Mouse (Mus musculus): ENCODE measurements at regions not wholly inside any gene's neighbourhood (a gene's known extent, or its start where the extent isn't known, plus 50 kb on each side); places are given as distances from the start of the nearest gene placed in this dataset. TPM values are rescaled to one million over a fixed set of nuclear protein-coding genes. Genes with fewer than 3 reads are reported as not detected.

DNA sequence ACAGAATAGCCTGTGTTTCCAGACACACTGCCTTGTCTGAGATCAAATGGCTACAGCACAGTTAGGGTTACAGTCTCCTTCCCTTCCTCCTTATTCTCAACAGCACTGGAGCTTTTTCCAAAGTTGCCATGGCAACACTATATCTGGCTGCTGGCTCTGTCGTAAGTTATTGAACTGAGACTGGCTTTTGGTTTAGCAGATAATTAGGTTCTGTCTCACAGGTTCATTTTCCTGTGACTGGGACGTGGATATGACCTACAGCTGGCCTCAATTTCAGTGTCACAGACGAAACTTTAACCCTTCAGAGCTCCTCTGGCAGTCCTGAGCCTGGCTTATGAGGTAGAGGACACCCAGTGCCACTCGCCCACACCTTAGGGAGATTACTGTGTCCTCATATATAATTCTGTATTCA, 60.2 kb upstream of the Gm11146 start:
- H3K4me1 ChIP-seq (ENCODE audit: control insufficient read depth, insufficient read depth, low read length): peaks cover 37% of the 10 kb centered on the region
- peak overlapping the region; percentile 91 for H3K27ac ChIP-seq (replicated peaks; ENCODE audit: low read depth, low read length)
- H3K27me3 ChIP-seq (ENCODE audit: control insufficient read depth, insufficient read depth, low read length): no peaks in the 10 kb centered on the region
- H3K4me2 ChIP-seq (ENCODE audit: low read length): peak overlapping the region; percentile 42
- no peaks in the 10 kb centered on the region for H3K9me3 ChIP-seq (ENCODE audit: control insufficient read depth, low read length)
- no peak overlapping the region for H3K4me3 ChIP-seq (replicated peaks; ENCODE audit: low read depth, low read length)
- ATAC-seq (ENCODE audit: low FRiP score, low TSS enrichment) (peak; percentile 85), DNase-seq (peak; percentile 90)
- H3K9ac ChIP-seq (replicated peaks; ENCODE audit: low read length): peak overlapping the region; percentile 28; the same call in 1 of the 2 replicates
- H3K36me3 ChIP-seq (ENCODE audit: control insufficient read depth, insufficient read depth, low read length): no peaks in the 10 kb centered on the region
- WGBS: 10% methylated on average over 4 of the region's 4 CpGs

GRCm38 (mm10) chr16:77653306-77653705, 51.4 kb upstream of the Gm11146 start:
- no peak for ATAC-seq (ENCODE audit: low FRiP score, low TSS enrichment)

More at GRCm38 (mm10) chr16:77653306-77653705, 51.4 kb upstream of the Gm11146 start:
- 50% methylated on average over 3 of the region's 3 CpGs for WGBS
- Histone ChIP-seq H3K4me1 (ENCODE audit: control insufficient read depth, insufficient read depth, low read length) (peaks cover 18% of the 10 kb centered on the region), H3K9ac (replicated peaks; ENCODE audit: low read length) (no peak overlapping the region), H3K27me3 (ENCODE audit: control insufficient read depth, insufficient read depth, low read length) (no peaks in the 10 kb centered on the region), H3K4me3 (replicated peaks; ENCODE audit: low read depth, low read length) (no peak overlapping the region), H3K4me2 (ENCODE audit: low read length) (no peak overlapping the region), H3K9me3 (ENCODE audit: control insufficient read depth, low read length) (no peaks in the 10 kb centered on the region), H3K36me3 (ENCODE audit: control insufficient read depth, insufficient read depth, low read length) (no peaks in the 10 kb centered on the region), H3K27ac (replicated peaks; ENCODE audit: low read depth, low read length) (0 out of 2 replicates have a peak overlapping the region, but pooled peaks have one; percentile 52)
- no peak for DNase-seq

Small RNA genes in the stretch of these regions (microRNA-seq; reads per million reads assigned to microRNA genes)
- not detected for gene Gm25025
